Mouse (Mus musculus): ENCODE results near the gene Thsd4. TPM values are rescaled to one million over a fixed set of nuclear protein-coding genes. Genes with fewer than 3 reads are reported as not detected.
"Not testable (repeated sequence)": the region's sequence is repeated elsewhere in the genome, so short reads cannot be mapped to it uniquely, and the experiment has no call there.

Thsd4 gene
- total RNA-seq, 2 experiments from 2014 or later, result 17.0 to 17.5 TPM

GRCm38 (mm10) chr9:60182371-60182770 lies 339.5 kb downstream of the Thsd4 start:
- intact Hi-C loops (cut with DNase I), result no loop called here
- no peak for DNase-seq

GRCm38 (mm10) chr9:60180936-60181335 lies 340.9 kb downstream of the Thsd4 start:
- DNase-seq, result no peak
- intact Hi-C loops (cut with DNase I), result no loop called here

GRCm38 (mm10) chr9:60180114-60180513 lies 341.7 kb downstream of the Thsd4 start:
- no peak for DNase-seq
- intact Hi-C loops (cut with DNase I), result no loop called here

- DNase-seq, result no peak
- intact Hi-C loops (cut with DNase I), result no loop called here
Observed at GRCm38 (mm10) chr9:60176311-60176710, 345.5 kb downstream of the Thsd4 start.

- intact Hi-C loops (cut with DNase I); DNase-seq: not testable (repeated sequence)
Observed at GRCm38 (mm10) chr9:60172459-60173060, 349.3 kb downstream of the Thsd4 start.

- intact Hi-C loops (cut with DNase I), result no loop called here
- DNase-seq, result no peak
Observed at GRCm38 (mm10) chr9:60166990-60167389, 354.9 kb downstream of the Thsd4 start.

- intact Hi-C loops (cut with DNase I), result no loop called here
- DNase-seq, result peak in 1 of 2 experiments; percentile 16
Observed at GRCm38 (mm10) chr9:60160855-60161254, 361.0 kb downstream of the Thsd4 start.

- intact Hi-C loops (cut with DNase I), result no loop called here
- no peak for DNase-seq
Observed at GRCm38 (mm10) chr9:60160194-60160593, 361.7 kb downstream of the Thsd4 start.

- DNase-seq, result no peak
- intact Hi-C loops (cut with DNase I), result no loop called here
Observed at GRCm38 (mm10) chr9:60152990-60153389, 368.9 kb downstream of the Thsd4 start.

- no peak for DNase-seq
- intact Hi-C loops (cut with DNase I), result no loop called here
Observed at GRCm38 (mm10) chr9:60151897-60152627, 369.8 kb downstream of the Thsd4 start.

- DNase-seq, result no peak
- intact Hi-C loops (cut with DNase I), result no loop called here
Observed at GRCm38 (mm10) chr9:60150511-60150910, 371.3 kb downstream of the Thsd4 start.

GRCm38 (mm10) chr9:60148988-60149387 lies 372.9 kb downstream of the Thsd4 start:
- intact Hi-C loops (cut with DNase I), result no loop called here

GRCm38 (mm10) chr9:60147401-60147800 lies 374.4 kb downstream of the Thsd4 start:
- DNase-seq, result no peak
- intact Hi-C loops (cut with DNase I), result no loop called here

More at GRCm38 (mm10) chr9:60148988-60149387, 372.9 kb downstream of the Thsd4 start:
- DNase-seq, result no peak

- intact Hi-C loops (cut with DNase I), result no loop called here
- DNase-seq, result no peak
Observed at GRCm38 (mm10) chr9:60143816-60144215, 378.0 kb downstream of the Thsd4 start.

GRCm38 (mm10) chr9:60141081-60141514 lies 380.7 kb downstream of the Thsd4 start:
- no peak for DNase-seq
- intact Hi-C loops (cut with DNase I), result no loop called here

GRCm38 (mm10) chr9:60140411-60140810 lies 381.4 kb downstream of the Thsd4 start:
- intact Hi-C loops (cut with DNase I), result no loop called here
- no peak for DNase-seq

- intact Hi-C loops (cut with DNase I), result no loop called here
- no peak for DNase-seq
Observed at GRCm38 (mm10) chr9:60139446-60139845, 382.4 kb downstream of the Thsd4 start.

GRCm38 (mm10) chr9:60129235-60129991 lies 392.4 kb downstream of the Thsd4 start:
- intact Hi-C loops (cut with DNase I), result no loop called here
- DNase-seq, result no peak

GRCm38 (mm10) chr9:60126961-60127360 lies 394.9 kb downstream of the Thsd4 start:
- peak; percentile 18 to 31 for DNase-seq
- intact Hi-C loops (cut with DNase I), result no loop called here

GRCm38 (mm10) chr9:60124102-60124501 lies 397.7 kb downstream of the Thsd4 start:
- no peak for DNase-seq
- intact Hi-C loops (cut with DNase I), result no loop called here

GRCm38 (mm10) chr9:60123066-60123465 lies 398.8 kb downstream of the Thsd4 start:
- intact Hi-C loops (cut with DNase I), result no loop called here
- no peak for DNase-seq

- intact Hi-C loops (cut with DNase I), result no loop called here
- peak; percentile 51 to 57 for DNase-seq
Observed at GRCm38 (mm10) chr9:60119846-60120245, 402.0 kb downstream of the Thsd4 start.

All from heart, postnatal 10 days (tissue).